Mouse (Mus musculus): ENCODE results near the gene Il1rapl1. TPM values are rescaled to one million over a fixed set of nuclear protein-coding genes. Genes with fewer than 3 reads are reported as not detected.
A peak's percentile ranks its signal among the peaks of the same experiment; 100 is the strongest.
"Not testable (repeated sequence)": the region's sequence is repeated elsewhere in the genome, so short reads cannot be mapped to it uniquely, and the experiment has no call there.

Gene Il1rapl1
- total RNA-seq, 2 experiments from 2014 or later: 0.16 to 0.19 TPM

GRCm38 (mm10) chrX:87663856-87664255, 451.6 kb downstream of the Il1rapl1 start:
- no peak for DNase-seq
- intact Hi-C loops (cut with DNase I): no loop called here

- no peak for DNase-seq
- intact Hi-C loops (cut with DNase I): no loop called here
Observed at GRCm38 (mm10) chrX:87655644-87656043, 459.8 kb downstream of the Il1rapl1 start.

- intact Hi-C loops (cut with DNase I): no loop called here
- DNase-seq: no peak
Observed at GRCm38 (mm10) chrX:87600914-87601313, 514.5 kb downstream of the Il1rapl1 start.

GRCm38 (mm10) chrX:87507997-87508396, 607.4 kb downstream of the Il1rapl1 start:
- no peak for DNase-seq
- intact Hi-C loops (cut with DNase I): no loop called here

GRCm38 (mm10) chrX:87502604-87503003, 612.8 kb downstream of the Il1rapl1 start:
- intact Hi-C loops (cut with DNase I): no loop called here
- no peak for DNase-seq

GRCm38 (mm10) chrX:87483416-87483815, 632.0 kb downstream of the Il1rapl1 start:
- intact Hi-C loops (cut with DNase I): no loop called here
- no peak for DNase-seq

GRCm38 (mm10) chrX:87238191-87238590, 877.3 kb downstream of the Il1rapl1 start:
- intact Hi-C loops (cut with DNase I): not testable (repeated sequence)
- peak; percentile 63 to 84 for DNase-seq

GRCm38 (mm10) chrX:87225280-87225679, 890.2 kb downstream of the Il1rapl1 start:
- intact Hi-C loops (cut with DNase I): no loop called here

GRCm38 (mm10) chrX:87002296-87002695, 1113.1 kb downstream of the Il1rapl1 start:
- DNase-seq: no peak

More at GRCm38 (mm10) chrX:87225280-87225679, 890.2 kb downstream of the Il1rapl1 start:
- DNase-seq: no peak

GRCm38 (mm10) chrX:86955126-86955525, 1160.3 kb downstream of the Il1rapl1 start:
- intact Hi-C loops (cut with DNase I): loop anchor here (5.0 kb wide), 1 partner anchor 53 kb away; no protein-coding TSS in a partner anchor

More at GRCm38 (mm10) chrX:87002296-87002695, 1113.1 kb downstream of the Il1rapl1 start:
- intact Hi-C loops (cut with DNase I): no loop called here

GRCm38 (mm10) chrX:86954614-86955013, 1160.8 kb downstream of the Il1rapl1 start:
- intact Hi-C loops (cut with DNase I): loop anchor here (5.0 kb wide), 1 partner anchor 52 kb away; no protein-coding TSS in a partner anchor
- no peak for DNase-seq

More at GRCm38 (mm10) chrX:86955126-86955525, 1160.3 kb downstream of the Il1rapl1 start:
- no peak for DNase-seq

- intact Hi-C loops (cut with DNase I): no loop called here
- no peak for DNase-seq
Observed at GRCm38 (mm10) chrX:86950940-86951339, 1164.5 kb downstream of the Il1rapl1 start.

- no peak for DNase-seq
- intact Hi-C loops (cut with DNase I): no loop called here
Observed at GRCm38 (mm10) chrX:86949112-86949511, 1166.3 kb downstream of the Il1rapl1 start.

- intact Hi-C loops (cut with DNase I): no loop called here
- DNase-seq: no peak
Observed at GRCm38 (mm10) chrX:86854835-86855234, 1260.6 kb downstream of the Il1rapl1 start.

GRCm38 (mm10) chrX:86808218-86808617, 1307.2 kb downstream of the Il1rapl1 start:
- no peak for DNase-seq
- intact Hi-C loops (cut with DNase I): no loop called here

- intact Hi-C loops (cut with DNase I): no loop called here
- no peak for DNase-seq
Observed at GRCm38 (mm10) chrX:86802725-86803124, 1312.7 kb downstream of the Il1rapl1 start.

- intact Hi-C loops (cut with DNase I): no loop called here
- no peak for DNase-seq
Observed at GRCm38 (mm10) chrX:86728803-86729202, 1386.6 kb downstream of the Il1rapl1 start.

All from heart, postnatal 36 days (tissue).